Mouse (Mus musculus) C2C12 (cell line): ENCODE measurements around the gene B4galnt4. TPM values are rescaled to one million over a fixed set of nuclear protein-coding genes. Genes with fewer than 3 reads are reported as not detected.

ENCODE experiments used
- H3K27me3 ChIP-seq: one replicate; pipeline ENCODE4 v1.6.1; 2011; ENCODE audit not compliant: control insufficient read depth, insufficient read depth, insufficient read length
- H3K36me3 ChIP-seq: one replicate; pipeline ENCODE4 v1.6.1; 2011; ENCODE audit not compliant: control insufficient read depth, insufficient read depth
- H3K4me3 ChIP-seq: one replicate; pipeline ENCODE4 v1.5.1; 2011; ENCODE audit warnings: mild to moderate bottlenecking, control low read depth; ENCODE audit not compliant: poor library complexity, insufficient read depth, severe bottlenecking
- H3K79me2 ChIP-seq: one replicate; pipeline ENCODE4 v1.6.1; 2011; ENCODE audit not compliant: control insufficient read depth, insufficient read depth
- H3K79me3 ChIP-seq: one replicate; pipeline ENCODE4 v1.6.1; 2011; ENCODE audit warnings: low read depth, control low read depth
- H3ac ChIP-seq: one replicate; pipeline ENCODE3; 2011; ENCODE audit warnings: low read depth; ENCODE audit not compliant: control insufficient read depth, insufficient read length
- CEBPB ChIP-seq: IDR thresholded peaks from one replicate; pipeline ENCODE4 v1.6.1; 2011; ENCODE audit warnings: low read depth, mild to moderate bottlenecking, control low read depth, moderate library complexity
- CTCF ChIP-seq: IDR thresholded peaks from one replicate; pipeline ENCODE4 v1.5.1; 2011; ENCODE audit not compliant: control insufficient read depth, insufficient read depth, insufficient read length
- FOSL1 ChIP-seq: IDR thresholded peaks from one replicate; pipeline ENCODE4 v1.8.0; 2011; ENCODE audit warnings: mild to moderate bottlenecking, low read length; ENCODE audit not compliant: poor library complexity, insufficient read depth, severe bottlenecking
- MAX ChIP-seq: IDR thresholded peaks from one replicate; pipeline ENCODE4 v1.6.1; 2011; ENCODE audit warnings: mild to moderate bottlenecking, control low read depth
- MYOD1 ChIP-seq: IDR thresholded peaks from one replicate; pipeline ENCODE4 v1.6.1; 2011; ENCODE audit warnings: low read depth; ENCODE audit not compliant: control insufficient read depth, insufficient read length
- MYOG ChIP-seq: IDR thresholded peaks from one replicate; pipeline ENCODE4 v1.6.1; 2011; ENCODE audit not compliant: control insufficient read depth, insufficient read length; ENCODE audit errors: extremely low read depth
- USF1 ChIP-seq: IDR thresholded peaks from one replicate; pipeline ENCODE4 v1.6.1; 2011; ENCODE audit warnings: low read depth, mild to moderate bottlenecking, control low read depth, moderate library complexity
- polyA plus RNA-seq: library from polyadenylated mRNA; unstranded; fragments of >200 nt; fragmentation: generic; extraction: Trizol; gene quantifications from one replicate; pipeline ENCODE4 v1.2.1, GENCODE M21; 2012; ENCODE audit warnings: missing spikeins

The B4galnt4 gene
- polyA plus RNA-seq, 1 experiment = 4.0 TPM

DNA sequence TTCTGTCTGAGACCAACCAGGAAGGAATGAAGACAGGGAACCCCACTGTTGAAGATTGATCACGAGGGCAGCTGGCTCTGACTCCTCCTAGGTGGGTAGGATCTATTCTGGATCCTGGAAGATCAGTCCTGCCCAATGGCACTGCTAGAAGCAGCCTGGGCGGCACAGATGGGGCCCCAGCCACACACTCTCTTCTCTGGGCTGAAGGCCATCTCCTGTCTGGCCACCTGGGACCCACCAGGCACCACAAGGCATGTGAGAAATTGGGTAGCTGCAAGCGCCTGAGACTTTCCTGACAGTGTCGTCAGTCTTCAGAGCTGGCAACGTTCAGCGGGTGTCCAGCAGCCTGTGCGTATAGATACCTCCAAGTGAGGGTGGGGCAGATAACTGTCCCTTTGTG, 1.6 kb downstream of the B4galnt4 start:
- H3K79me2 ChIP-seq = no peaks in the 10 kb centered on the region
- TF ChIP-seq CEBPB = no peak
- TF ChIP-seq USF1 = no peak
- TF ChIP-seq CTCF = no peak
- TF ChIP-seq FOSL1 = no peak
- TF ChIP-seq MYOD1 = no peak
- no peak for TF ChIP-seq MYOG
- H3K4me3 ChIP-seq = no peak overlapping the region
- no peaks in the 10 kb centered on the region for H3K36me3 ChIP-seq
- no peaks in the 10 kb centered on the region for H3K79me3 ChIP-seq
- no peak overlapping the region for H3ac ChIP-seq
- no peaks in the 10 kb centered on the region for H3K27me3 ChIP-seq

DNA sequence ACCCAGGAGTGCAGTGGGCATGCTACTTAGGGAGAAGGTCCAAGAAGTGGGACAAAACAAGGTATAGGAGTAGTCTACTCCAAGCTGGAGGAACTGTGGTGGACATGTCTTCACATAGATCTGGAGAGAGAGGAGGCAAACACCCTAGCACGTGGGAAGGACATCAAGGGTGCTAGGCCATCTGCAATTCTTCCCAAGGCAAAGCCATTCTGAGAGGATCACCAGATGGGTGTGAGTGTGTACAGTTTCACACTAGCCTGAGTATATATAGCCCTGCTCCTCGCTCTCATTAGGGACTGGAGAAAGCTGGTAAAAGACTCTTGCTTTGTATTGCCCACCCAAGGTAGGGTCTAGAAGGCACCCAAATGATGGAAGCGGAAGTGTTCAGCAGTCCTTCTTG, 2.4 kb downstream of the B4galnt4 start:
- TF ChIP-seq MYOG = no peak
- TF ChIP-seq MYOD1 = no peak
- TF ChIP-seq CTCF = no peak
- no peak for TF ChIP-seq USF1
- no peak for TF ChIP-seq MAX
- Histone ChIP-seq H3K36me3 (no peaks in the 10 kb centered on the region), H3K27me3 (no peaks in the 10 kb centered on the region), H3K4me3 (no peak overlapping the region), H3ac (no peak overlapping the region), H3K79me2 (no peaks in the 10 kb centered on the region), H3K79me3 (no peaks in the 10 kb centered on the region)

DNA sequence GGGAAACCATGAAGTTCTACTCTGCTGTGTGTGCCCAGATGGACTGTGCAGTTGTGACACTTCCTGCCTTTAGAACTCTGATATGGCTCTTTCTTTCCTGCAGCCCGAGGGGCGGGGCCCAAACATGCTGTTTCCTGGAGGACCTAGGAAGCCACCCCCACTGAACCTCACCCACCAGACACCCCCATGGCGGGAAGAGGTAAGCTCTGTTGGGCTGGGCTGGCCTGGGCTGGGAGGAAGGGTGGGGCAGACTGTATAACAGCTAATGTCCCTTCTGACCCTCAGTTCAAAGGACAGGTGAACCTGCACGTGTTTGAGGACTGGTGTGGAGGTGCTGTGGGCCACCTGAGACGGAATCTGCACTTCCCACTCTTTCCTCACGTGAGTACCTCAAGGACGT, 3.3 kb downstream of the B4galnt4 start:
- TF ChIP-seq FOSL1 (no peak), MYOD1 (no peak), MAX (no peak), USF1 (no peak), CEBPB (no peak), MYOG (no peak), CTCF (no peak)
- no peaks in the 10 kb centered on the region for H3K36me3 ChIP-seq
- no peaks in the 10 kb centered on the region for H3K79me2 ChIP-seq
- H3K27me3 ChIP-seq = no peaks in the 10 kb centered on the region
- H3ac ChIP-seq = no peak overlapping the region
- no peak overlapping the region for H3K4me3 ChIP-seq
- no peaks in the 10 kb centered on the region for H3K79me3 ChIP-seq

DNA sequence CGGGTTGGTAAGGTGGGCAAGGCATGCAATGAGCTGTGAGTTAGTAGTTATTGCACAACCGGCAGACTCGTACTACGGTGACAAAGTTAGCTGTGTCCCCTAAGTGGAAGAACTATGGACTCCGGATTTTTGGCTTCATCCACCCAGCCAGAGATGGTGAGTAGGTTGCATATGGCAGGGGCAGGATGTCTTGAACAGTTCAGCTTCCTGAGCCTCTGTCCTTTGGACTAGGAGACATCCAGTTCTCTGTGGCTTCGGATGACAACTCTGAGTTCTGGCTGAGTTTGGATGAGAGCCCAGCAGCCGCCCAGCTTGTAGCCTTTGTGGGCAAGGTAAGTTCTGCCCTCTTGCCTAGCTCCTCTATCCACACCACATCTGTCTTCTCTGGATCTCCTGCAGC, 3.7 kb downstream of the B4galnt4 start:
- no peak overlapping the region for H3ac ChIP-seq
- no peaks in the 10 kb centered on the region for H3K36me3 ChIP-seq
- H3K4me3 ChIP-seq = no peak overlapping the region
- TF ChIP-seq MYOG (no peak), MYOD1 (no peak), FOSL1 (no peak), CEBPB (no peak), MAX (no peak), CTCF (no peak), USF1 (no peak)
- H3K27me3 ChIP-seq = no peaks in the 10 kb centered on the region
- H3K79me3 ChIP-seq = no peaks in the 10 kb centered on the region
- H3K79me2 ChIP-seq = no peaks in the 10 kb centered on the region

DNA sequence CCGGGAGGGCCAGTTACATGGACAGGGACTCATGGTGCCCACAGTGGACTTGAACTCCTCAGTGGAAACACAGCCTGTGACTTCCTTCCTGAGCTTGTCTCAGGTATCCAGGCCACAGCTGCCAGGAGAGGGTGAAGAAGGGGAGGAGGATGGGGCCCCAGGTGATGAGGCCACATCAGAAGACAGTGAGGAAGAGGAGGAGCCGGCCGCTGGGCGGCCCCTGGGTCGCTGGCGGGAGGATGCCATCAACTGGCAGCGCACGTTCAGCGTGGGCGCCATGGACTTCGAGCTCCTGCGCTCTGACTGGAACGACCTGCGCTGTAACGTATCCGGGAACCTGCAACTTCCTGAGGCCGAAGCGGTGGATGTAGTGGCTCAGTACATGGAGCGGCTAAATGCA, 7.4 kb downstream of the B4galnt4 start:
- Histone ChIP-seq H3K36me3 (no peaks in the 10 kb centered on the region), H3K79me2 (no peaks in the 10 kb centered on the region), H3K79me3 (no peaks in the 10 kb centered on the region), H3K4me3 (no peak overlapping the region), H3ac (no peak overlapping the region), H3K27me3 (peaks cover 4% of the 10 kb centered on the region)
- no peak for TF ChIP-seq FOSL1
- no peak for TF ChIP-seq MYOG
- no peak for TF ChIP-seq CEBPB
- no peak for TF ChIP-seq CTCF
- no peak for TF ChIP-seq USF1
- no peak for TF ChIP-seq MAX
- no peak for TF ChIP-seq MYOD1
